Mouse (Mus musculus): Measurements from ENCODE around the gene Ccnd3.
A peak's percentile ranks its signal among the peaks of the same experiment; 100 is the strongest.

Gene Ccnd3

GRCm38 (mm10) chr17:47504941-47505346, at the start of gene Ccnd3:
Gene Ccnd3, plus strand, starts transcription at chr17:47505051.
- DNase-seq, result peak; percentile 79 to 86

DNA sequence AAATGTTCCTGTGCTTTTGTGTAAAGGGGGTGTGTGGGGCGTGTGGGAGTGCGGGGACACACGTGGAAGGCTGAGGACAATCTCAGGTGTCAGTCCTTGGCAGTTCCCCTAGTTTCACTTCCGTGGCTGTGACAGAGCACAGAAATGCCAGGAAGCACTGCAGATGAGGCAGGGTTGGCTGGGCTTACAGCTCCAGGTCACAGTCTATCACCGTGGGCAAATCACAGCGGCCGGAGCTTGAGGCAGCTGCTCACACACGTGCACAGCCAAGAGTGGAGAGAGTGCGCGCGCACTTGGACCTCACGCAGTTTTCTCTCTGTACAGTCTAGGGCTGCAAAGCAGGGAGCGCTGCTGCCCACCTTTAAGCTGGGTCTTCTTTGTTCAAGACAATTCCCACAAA, 46.5 kb upstream of the Ccnd3 start:
- DNase-seq, result no peak

DNA sequence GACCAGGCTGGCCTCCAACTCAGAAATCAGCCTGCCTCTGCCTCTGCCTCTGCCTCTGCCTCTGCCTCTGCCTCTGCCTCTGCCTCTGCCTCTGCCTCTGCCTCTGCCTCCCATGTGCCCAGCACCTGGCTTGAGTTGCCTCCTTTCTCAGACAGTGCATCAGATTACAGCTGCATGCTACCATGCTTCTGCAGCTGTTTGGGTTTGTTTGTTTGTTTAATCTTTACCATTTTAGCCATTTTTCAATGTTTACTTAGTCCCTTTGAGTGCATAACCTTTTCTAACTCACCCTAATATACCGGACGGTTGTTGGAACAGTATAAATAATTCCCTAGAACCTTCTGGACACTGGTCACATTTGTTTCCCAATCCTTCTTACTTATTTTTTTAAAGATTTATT, 45.9 kb upstream of the Ccnd3 start:
- no peak for DNase-seq

- no peak for DNase-seq
Measured at GRCm38 (mm10) chr17:47459341-47459919, 45.4 kb upstream of the Ccnd3 start.

GRCm38 (mm10) chr17:47461688-47462087, 43.2 kb upstream of the Ccnd3 start:
- DNase-seq, result no peak

- DNase-seq, result no peak
Measured at GRCm38 (mm10) chr17:47462209-47462608, 42.6 kb upstream of the Ccnd3 start.

DNA sequence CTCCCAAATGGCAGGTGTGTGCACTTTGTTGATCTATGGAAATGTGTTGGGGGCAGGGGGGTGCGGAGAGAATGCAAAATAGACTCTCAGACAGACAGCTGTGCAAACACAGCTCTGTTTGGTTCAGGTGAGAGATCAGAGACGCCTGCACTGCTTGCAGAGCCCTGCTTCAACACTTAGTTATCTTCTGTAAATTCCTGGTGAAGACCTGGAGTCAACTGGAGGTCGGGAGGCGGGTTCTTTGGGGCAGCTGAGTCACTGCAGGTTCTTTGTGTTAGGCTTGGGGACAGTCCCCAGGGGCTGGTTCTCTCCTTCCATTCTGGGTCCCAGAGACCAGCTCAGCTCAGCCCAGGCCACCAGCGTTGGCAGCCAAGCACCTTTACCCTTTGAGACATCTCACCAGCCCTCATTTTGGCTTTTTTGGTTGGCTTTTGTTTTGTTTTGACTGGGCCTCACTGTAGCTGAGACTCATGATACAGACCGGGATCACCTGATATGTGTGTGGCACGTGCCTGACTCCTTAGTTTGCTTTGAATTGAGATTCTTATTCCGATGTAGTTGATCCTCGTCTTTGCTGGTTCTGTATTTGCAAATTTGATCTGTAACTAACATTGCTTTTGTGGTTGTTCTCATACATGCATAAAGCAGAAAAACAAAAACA, 42.0 kb upstream of the Ccnd3 start:
- DNase-seq, result no peak

GRCm38 (mm10) chr17:47464248-47464965, 40.4 kb upstream of the Ccnd3 start:
- DNase-seq, result no peak

DNA sequence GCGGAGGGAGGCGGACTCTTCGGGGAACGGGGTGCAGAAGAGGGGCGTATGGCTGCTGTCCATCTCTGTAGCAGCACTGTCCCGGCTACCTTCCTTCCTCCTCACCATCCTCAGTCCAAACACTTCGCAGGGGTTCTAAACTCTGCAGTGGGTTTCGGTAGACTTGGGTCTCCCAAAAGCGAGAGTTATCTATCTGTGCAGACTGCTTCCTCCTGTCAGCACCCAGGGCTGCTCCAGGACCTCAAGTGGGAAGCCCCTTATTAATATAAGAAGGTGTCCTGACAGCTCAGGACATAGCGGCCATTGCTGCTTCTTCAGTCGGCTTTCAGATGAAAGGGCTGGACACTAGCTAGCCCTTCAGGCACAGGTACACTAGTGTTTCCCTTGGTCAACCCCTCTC, 39.8 kb upstream of the Ccnd3 start:
- no peak for DNase-seq

GRCm38 (mm10) chr17:47466284-47466683, 38.6 kb upstream of the Ccnd3 start:
- DNase-seq, result no peak

GRCm38 (mm10) chr17:47467659-47468058, 37.2 kb upstream of the Ccnd3 start:
- no peak for DNase-seq

GRCm38 (mm10) chr17:47468063-47468462, 36.8 kb upstream of the Ccnd3 start:
- no peak for DNase-seq

- DNase-seq, result peak; percentile 52 to 68
Measured at GRCm38 (mm10) chr17:47468466-47468865, 36.4 kb upstream of the Ccnd3 start.

- no peak for DNase-seq
Measured at GRCm38 (mm10) chr17:47469642-47470041, 35.2 kb upstream of the Ccnd3 start.

DNA sequence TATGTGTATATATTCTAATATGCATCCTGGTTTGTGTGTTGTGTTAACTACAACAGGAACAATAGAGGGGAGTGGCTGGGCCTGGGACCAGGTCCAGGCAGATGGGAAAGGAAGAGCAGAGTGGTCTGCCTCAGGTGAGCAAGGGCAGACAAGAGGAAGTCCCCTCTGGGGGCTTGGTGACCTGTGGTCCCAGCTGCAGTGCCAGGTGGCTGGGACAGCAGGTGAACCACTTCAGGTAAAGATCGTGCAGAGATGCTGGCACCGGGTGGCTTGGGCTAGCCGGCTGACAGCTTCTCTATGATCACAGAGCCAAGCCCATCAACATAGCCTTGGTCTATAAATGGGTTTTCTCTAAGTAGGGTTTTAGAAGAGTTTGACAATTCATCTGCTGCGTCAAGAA, 34.7 kb upstream of the Ccnd3 start:
- DNase-seq, result no peak

DNA sequence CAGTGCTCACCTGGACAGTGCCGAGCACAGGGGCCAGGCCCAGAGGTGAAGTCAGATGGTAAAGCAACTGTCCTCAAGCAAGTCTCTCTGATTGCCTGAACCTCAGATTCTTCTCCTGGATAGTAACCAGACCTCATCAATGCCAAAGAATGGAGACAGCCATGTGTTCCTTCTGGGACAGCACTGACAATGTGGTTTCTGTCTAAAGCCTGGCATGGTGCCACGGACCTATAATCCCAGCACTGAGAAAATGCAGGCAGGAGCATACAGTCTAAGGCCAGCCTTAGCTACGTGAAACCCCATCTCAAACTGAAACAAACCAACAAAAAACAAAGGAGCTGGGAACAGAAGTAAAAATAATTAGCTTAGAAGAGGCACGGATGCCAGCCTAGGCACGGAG, 34.2 kb upstream of the Ccnd3 start:
- peak; percentile 75 to 80 for DNase-seq

- peak in 1 of 2 experiments; percentile 40 for DNase-seq
Measured at GRCm38 (mm10) chr17:47472435-47473350, 32.2 kb upstream of the Ccnd3 start.

- peak; percentile 72 for DNase-seq
Measured at GRCm38 (mm10) chr17:47473434-47473974, 31.3 kb upstream of the Ccnd3 start.

DNA sequence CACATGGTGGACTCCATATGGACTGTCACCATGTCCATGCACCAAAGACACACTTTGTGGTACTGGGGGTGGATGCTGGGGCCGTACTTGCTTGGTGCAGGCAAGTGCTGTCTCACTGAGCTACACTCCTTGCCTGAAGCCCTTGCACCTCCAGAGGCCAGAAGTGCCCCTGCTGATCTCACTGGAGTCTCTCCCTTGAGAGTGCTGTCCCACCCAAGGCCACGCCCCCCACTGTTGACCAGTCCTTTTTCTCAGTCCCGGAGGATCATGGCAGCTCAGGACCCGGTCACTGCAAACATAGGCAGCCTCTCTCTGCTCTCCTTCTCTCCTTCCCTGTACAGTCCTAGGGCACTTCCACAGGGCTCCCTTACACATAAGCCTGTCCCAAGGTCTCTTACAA, 30.6 kb upstream of the Ccnd3 start:
- no peak for DNase-seq

DNA sequence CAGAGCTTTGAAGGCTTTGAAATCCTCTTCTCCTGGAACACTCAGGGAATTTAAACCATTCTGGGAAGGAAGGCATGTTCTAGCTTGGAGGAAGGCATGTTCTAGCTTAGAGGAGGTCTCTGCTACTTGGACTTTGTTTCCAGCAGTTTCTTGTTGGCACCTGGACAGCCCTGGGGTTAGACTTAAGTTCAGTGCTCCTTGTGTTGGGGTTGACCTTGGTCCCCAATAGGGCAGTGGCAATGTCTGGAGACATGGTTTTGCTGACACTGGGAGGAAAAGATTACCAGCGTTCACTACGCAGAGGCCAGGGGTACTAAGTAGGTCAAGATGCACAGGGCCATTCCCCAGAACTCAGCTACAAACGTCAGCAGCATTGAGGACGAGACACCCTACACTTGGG, 29.7 kb upstream of the Ccnd3 start:
- no peak for DNase-seq

GRCm38 (mm10) chr17:47475714-47476113, 29.1 kb upstream of the Ccnd3 start:
- peak; percentile 50 to 64 for DNase-seq

GRCm38 (mm10) chr17:47479887-47480286, 25.0 kb upstream of the Ccnd3 start:
- DNase-seq, result no peak

GRCm38 (mm10) chr17:47482401-47482800, 22.4 kb upstream of the Ccnd3 start:
- peak; percentile 89 to 90 for DNase-seq

Measured in kidney, postnatal 4 days (tissue).